Mouse (Mus musculus) kidney, postnatal 25 days (tissue): ENCODE data around the gene Cnbp.

ENCODE experiments used
- DNase-seq, 2 experiments: peaks; one replicate each; pipeline ENCODE4 v3.0.0; 2021; ENCODE audit warnings: mixed read lengths in 2 of 2

The Cnbp gene

GRCm38 (mm10) chr6:87850900-87851614 is at the start of gene Cnbp:
Cnbp (minus strand) TSS chr6:87851106.
- DNase-seq: peak; percentile 96 to 99

DNA sequence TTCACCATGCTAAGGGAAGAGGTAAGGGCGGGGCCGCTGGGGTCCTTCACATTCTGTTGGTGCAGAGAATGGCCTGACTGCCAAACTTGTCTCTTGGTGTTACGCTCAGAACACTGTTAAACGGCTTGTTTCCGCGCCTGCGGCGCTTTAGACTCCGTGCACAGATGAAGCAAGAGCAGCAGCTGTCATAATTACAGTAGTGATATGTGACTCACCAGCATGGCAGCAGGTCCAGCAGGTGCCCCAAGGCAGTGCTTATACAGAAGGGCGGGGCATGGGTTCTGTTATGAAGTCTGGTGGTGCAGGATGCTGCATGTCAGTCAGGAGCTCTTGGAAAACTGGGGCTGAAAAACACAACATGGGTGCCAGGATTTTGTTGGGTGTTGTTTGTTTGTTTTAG is 47.1 kb upstream of the Cnbp start:
- no peak for DNase-seq

- no peak for DNase-seq
These were observed 43.0 kb upstream of the Cnbp start for GRCm38 (mm10) chr6:87893931-87894330.

DNA sequence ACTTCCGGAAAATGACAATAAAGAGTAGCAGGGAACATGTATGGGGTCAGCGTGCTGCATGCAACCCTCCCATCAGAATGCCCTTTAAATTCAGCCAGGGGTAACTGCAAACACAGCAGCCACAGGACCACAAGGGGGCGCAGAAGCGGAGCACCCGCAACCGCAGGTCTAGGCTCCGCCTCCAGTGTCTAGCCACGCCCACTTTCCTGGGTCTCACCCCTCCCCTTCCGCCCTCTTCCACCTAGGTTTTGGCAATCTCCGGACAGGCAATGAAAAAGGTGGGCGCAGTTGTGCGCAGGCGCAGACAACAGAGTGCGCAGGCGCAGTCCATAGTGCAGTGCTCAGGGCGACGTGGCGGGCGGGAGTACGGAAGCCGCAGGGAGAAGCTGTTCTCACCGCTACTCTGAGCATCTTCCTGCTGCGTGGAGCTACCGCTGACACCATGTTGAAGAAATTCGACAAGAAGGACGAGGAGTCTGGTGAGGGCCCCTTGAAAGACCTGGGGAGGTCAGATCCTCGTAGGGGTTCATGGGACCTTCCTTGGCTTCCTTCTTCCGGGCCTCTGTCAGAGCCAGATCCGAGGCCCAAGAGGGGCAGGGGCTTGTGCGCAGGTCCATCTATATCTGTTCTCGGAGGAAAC is 36.8 kb upstream of the Cnbp start, which contains the start of gene Copg1:
TSS of gene Copg1 (plus strand) at position 221 of the 640 bp plus-strand sequence.
- peak; percentile 99 to 100 for DNase-seq

- DNase-seq: no peak
These were observed 35.8 kb upstream of the Cnbp start for GRCm38 (mm10) chr6:87886721-87887120.

- no peak for DNase-seq
These were observed 31.9 kb upstream of the Cnbp start for GRCm38 (mm10) chr6:87882816-87883215.

DNA sequence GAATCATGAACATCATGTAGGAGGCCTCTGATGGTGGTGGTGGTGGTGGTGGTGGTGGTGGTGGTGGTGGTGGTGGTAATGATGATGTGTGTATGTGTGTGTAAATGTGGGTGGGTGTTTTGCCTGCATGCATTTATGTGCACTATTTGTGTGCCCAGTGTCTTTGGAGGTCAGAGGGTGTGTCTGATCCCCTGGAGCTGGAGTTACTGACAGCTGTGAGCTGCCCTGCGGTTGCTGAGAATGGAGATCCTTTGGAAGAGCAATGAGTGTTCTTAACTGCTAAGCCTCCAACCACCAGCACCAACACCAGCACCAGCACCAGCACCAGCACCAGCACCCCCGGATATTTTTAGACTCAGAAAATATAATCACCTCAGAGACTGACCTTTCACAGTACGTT is 31.3 kb upstream of the Cnbp start:
- no peak for DNase-seq

- no peak for DNase-seq
These were observed 28.7 kb upstream of the Cnbp start for GRCm38 (mm10) chr6:87879628-87880027.

DNA sequence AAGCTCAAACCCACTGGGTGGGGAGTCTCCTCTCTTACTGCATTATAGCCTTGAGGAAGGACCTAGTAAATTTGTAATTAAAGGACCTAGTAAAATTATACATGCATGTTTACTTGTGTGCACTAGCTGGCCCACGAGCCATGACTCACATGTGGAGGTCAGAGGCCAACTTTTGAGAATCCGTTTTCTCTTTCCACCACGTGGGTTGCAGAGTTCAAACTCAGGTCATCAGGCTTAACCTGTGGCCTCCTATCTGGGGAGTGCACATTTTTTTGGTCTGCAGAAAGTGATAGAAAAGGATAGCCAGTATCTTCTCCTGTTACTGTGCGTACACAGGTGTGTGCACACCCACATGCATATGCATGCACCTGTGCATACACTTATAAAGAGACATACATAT is 28.1 kb upstream of the Cnbp start:
- no peak for DNase-seq

DNA sequence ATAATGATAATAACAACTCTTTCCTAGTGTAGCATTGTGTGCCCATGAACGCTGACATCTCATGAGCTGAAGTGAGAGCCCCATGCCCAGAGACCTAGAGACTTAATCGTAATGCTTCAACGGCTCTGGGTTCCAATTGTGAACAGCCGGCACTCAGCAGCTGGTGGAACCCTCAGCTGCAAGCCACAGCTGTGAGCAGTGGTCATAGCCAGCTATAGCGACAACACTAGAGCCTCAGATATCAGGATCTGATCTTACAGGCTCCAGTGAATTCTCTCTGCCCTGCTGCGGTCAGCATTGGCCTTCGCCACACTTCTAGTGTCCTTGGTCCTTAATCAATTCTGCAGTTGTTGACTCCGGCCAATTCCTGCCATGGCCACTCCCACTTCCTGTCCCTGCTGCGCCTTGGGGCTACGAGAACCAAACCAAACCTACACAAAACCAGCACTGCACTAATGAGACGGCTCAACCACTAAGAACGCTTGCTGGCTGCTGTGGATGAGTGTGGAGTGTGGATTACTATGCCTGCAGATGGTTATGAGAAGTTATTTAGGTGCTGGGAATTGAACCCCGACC is 25.2 kb upstream of the Cnbp start:
- peak; percentile 62 to 84 for DNase-seq

DNA sequence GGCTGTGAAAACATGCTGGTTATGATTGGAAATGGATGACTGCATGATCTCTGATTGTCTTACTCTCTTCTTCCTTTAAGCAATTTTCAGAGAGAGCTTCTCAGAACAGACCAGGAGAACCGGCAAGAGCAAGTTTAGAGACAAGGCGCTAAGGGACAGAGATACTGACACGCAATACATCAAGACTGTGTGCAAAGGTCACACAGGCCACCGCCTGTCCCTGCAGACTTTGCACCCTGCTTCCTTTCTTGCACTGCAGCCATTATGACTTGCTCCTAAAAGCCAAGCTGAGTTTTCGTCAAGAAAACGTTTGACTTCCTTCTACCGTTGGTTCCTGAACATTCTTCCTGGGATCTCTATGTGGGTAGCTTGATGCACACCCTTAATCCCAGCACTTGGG is 24.7 kb upstream of the Cnbp start:
- peak in 1 of 2 experiments; percentile 54 for DNase-seq

DNA sequence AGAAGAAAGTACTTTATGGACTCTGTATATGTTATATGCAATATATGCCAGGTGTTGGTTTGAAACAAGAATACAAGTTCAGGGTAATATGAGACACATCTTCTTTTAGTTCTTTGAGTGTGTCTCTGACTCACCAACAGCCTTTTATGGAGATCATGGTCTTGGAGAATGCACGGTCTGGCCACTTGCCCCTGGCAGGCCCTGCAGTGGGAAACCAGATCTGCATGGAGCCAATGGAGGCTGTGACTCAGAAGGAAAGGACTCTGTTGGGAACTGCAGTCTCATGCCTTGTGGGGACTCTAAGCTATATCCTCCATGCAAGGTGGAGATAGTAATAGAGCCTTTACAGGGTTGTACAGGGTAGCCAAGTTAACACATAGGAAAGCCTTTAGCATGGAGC is 24.2 kb upstream of the Cnbp start:
- no peak for DNase-seq

- no peak for DNase-seq
These were observed 23.1 kb upstream of the Cnbp start for GRCm38 (mm10) chr6:87873963-87874362.

GRCm38 (mm10) chr6:87873104-87873503 is 22.2 kb upstream of the Cnbp start:
- peak; percentile 35 to 82 for DNase-seq

DNA sequence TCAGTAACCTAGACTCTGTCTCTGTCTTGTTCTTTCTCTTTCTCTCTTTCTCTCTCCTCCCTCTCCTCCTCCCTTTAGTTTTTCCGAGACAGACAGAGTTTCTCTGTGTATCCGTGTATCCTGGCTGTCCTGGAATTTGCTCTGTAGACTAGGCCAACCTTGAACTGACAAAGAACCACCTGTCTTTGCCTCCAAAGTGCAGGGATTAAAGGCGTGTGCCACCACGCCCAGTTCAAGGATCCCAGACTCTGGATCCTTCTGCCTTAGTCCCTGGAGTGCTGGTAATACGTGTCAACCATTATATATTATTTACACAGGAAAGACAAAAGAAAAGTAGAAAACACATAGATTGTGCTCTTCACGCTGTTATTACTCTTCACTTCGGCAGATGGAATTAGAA is 20.3 kb upstream of the Cnbp start:
- no peak for DNase-seq

DNA sequence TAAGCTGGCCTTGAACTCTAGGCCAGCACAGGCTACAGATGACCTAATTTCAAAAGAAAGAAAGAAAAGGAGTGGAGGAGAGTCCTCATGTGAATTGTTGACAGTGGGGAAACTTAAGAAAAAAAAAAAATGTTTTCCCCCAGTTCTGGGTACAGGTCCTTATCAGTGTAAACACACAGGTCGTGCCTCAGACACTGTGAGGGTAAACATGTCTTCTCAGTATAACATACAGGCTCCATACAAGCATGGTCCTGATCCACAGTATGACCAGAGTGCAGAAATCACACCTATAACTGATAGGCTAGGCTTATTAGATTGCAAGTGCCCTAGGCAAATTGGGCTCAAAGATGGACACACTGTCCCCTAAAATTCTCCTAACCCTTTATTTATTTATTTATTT is 19.5 kb upstream of the Cnbp start:
- no peak for DNase-seq

DNA sequence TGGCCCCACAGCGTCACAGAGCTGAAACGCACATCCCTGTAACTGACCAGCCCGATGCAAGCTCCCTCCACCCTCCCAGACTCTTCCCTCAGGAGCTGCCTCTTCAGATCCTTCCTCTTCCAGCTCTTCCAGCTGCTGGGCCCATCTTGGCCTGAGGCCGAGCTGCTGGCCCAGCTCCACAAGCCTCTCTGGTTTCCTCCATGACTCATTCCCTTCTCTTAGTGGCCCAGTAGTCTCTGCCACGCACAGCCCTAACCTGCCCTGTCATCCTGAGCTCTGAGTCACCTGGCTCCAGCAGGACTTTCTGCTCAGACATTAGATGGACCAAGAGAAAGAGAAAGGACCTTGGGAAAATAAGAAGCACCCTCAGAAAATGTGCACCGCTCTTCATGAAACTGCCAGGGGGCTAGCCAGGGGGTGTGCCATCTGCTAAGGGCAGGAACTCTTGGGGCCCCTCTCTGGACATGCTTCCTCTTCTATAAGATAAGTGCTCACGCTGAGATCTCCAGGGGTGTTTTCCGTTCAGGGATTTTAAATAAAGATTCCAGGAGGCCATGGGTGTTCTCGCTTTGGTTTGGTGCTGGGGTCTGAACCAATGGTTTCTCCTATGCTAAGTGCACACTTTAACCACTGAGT is 18.1 kb upstream of the Cnbp start:
- peak; percentile 60 to 64 for DNase-seq

GRCm38 (mm10) chr6:87867256-87867655 is 16.4 kb upstream of the Cnbp start:
- no peak for DNase-seq

GRCm38 (mm10) chr6:87866211-87866610 is 15.3 kb upstream of the Cnbp start:
- no peak for DNase-seq

GRCm38 (mm10) chr6:87857071-87857470 is 6.2 kb upstream of the Cnbp start:
- DNase-seq: no peak

DNA sequence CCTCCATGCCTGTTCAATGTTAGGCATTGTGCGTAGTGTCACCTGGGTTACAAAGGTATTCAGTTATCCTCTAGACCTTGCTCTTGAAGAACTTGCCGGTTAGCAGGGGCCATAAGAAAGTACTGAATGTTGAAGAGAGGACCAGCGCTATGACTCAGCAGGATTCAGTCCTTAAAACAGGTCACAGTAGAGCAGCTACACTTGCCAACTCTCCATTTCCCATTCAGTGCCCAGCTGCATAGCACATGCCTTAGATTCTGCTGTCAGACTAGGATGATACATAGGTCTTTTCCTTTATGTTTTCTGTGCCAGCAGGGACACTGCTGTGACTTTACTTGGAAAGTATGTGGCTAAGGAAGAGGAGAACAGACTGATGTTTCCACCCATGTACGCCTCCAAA is 2.5 kb upstream of the Cnbp start:
- DNase-seq: no peak

- DNase-seq: no peak
These were observed 965 bp upstream of the Cnbp start for GRCm38 (mm10) chr6:87851871-87852270.

- peak; percentile 53 to 75 for DNase-seq
These were observed 579 bp downstream of the Cnbp start for GRCm38 (mm10) chr6:87850155-87850899.
